Comparison of ENCODE assay signal across 18 mouse cellular contexts in the genomic region with DNA sequence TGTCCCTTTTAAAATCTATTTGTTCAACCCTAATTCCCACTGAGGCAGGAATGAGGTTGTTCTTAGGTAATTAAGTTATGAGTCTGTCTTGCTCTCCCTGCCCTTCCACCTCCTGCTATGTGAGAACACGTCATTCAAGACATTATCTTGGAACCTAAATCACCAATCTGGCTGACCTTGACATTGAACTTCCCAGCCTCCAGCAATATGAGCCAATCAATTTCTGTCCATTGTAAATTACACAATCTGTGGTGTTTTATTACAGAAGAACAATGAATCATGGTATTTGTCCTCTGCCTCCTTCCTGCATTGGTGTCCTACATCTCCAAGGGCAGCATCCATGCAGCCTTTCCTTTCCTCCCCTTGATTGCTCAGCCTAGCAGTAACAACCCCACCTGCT. TPM values are rescaled to one million over a fixed set of nuclear protein-coding genes. Genes with fewer than 3 reads are reported as not detected.
DNase-seq lines count a peak whose midpoint lies in the region; ATAC-seq and TF ChIP-seq lines count a peak whose summit lies in the region.
"Had no signal": no experiment of that assay in that cellular context is flagged by ENCODE, and none has a peak within 500 bp of the region (broad histone marks: within the 10 kb centered on the region; RNA-seq: fewer than 3 reads in every experiment).

No protein-coding gene starts in this region.

- H3K9me3 ChIP-seq in intestine, embryonic 15.5 days = no peaks in the 10 kb centered on the region
- H3K9me3 ChIP-seq in intestine, embryonic 16.5 days (ENCODE audit: control insufficient read depth, low read length) = no peaks in the 10 kb centered on the region
- H3K9me3 ChIP-seq: embryonic facial prominence, embryonic 10.5 days; forebrain, embryonic 10.5 days; heart, embryonic 13.5 days had no signal

- H3K9ac ChIP-seq in intestine, embryonic 15.5 days = no peak overlapping the region
- no peak overlapping the region for H3K9ac ChIP-seq in intestine, embryonic 16.5 days (ENCODE audit: low read depth, low read length)
- H3K9ac ChIP-seq: heart, embryonic 13.5 days; hindbrain, embryonic 14.5 days had no signal

- no peak overlapping the region for H3ac ChIP-seq in C2C12 (ENCODE audit: control insufficient read depth, insufficient read length, low read depth)

- ATAC-seq in intestine, embryonic 15.5 days = peak; percentile 49; the same call in 1 of the 2 replicates
- ATAC-seq in intestine, embryonic 16.5 days = no peak; the same call in 1 of the 2 replicates
- no peak for ATAC-seq in monocyte, adult 5-6 weeks (replicated peaks; ENCODE audit: insufficient number of reproducible peaks, low FRiP score, low TSS enrichment, poor library complexity, severe bottlenecking)
- ATAC-seq: forebrain, embryonic 14.5 days had no signal

- DNase-seq in adrenal gland, adult 2 months = peak; percentile 68
- no peak for DNase-seq in adrenal gland, postnatal 10 days
- no peak for DNase-seq in layer of hippocampus, postnatal 36 days
- DNase-seq: cerebellum, adult 2 months; cerebellum, postnatal 10 days; gastrocnemius, adult 2 months; gastrocnemius, postnatal 25 days; heart, postnatal 36 days; kidney, adult 18-20 months had no signal

- H3K27ac ChIP-seq in intestine, embryonic 15.5 days = no peak overlapping the region
- no peak overlapping the region for H3K27ac ChIP-seq in intestine, embryonic 16.5 days (ENCODE audit: low read length)
- H3K27ac ChIP-seq: embryonic facial prominence, embryonic 10.5 days; forebrain, embryonic 10.5 days; gastrocnemius, adult 2 months; heart, embryonic 13.5 days; hindbrain, embryonic 14.5 days had no signal

- H3K4me2 ChIP-seq in intestine, embryonic 15.5 days (replicated peaks) = no peak overlapping the region
- no peak overlapping the region for H3K4me2 ChIP-seq in intestine, embryonic 16.5 days (ENCODE audit: low read depth, low read length)
- H3K4me2 ChIP-seq: heart, embryonic 13.5 days; hindbrain, embryonic 14.5 days had no signal

- no peak overlapping the region for H3K4me3 ChIP-seq in intestine, embryonic 15.5 days (replicated peaks)
- no peak overlapping the region for H3K4me3 ChIP-seq in intestine, embryonic 16.5 days (ENCODE audit: low read length)
- no peak overlapping the region for H3K4me3 ChIP-seq in C2C12 (ENCODE audit: insufficient read depth, poor library complexity, severe bottlenecking)
- H3K4me3 ChIP-seq: embryonic facial prominence, embryonic 10.5 days; forebrain, embryonic 10.5 days; gastrocnemius, adult 2 months; heart, embryonic 13.5 days had no signal

- no peaks in the 10 kb centered on the region for H3K36me3 ChIP-seq in intestine, embryonic 15.5 days
- no peaks in the 10 kb centered on the region for H3K36me3 ChIP-seq in intestine, embryonic 16.5 days (ENCODE audit: control insufficient read depth, insufficient read depth, low read length)
- no peaks in the 10 kb centered on the region for H3K36me3 ChIP-seq in C2C12 (ENCODE audit: control insufficient read depth, insufficient read depth)
- H3K36me3 ChIP-seq: embryonic facial prominence, embryonic 10.5 days; forebrain, embryonic 10.5 days; heart, embryonic 13.5 days had no signal

- 0 out of 2 replicates have a peak, but pooled peaks cover 1% of the 10 kb centered on the region for H3K27me3 ChIP-seq in intestine, embryonic 15.5 days (replicated peaks)
- H3K27me3 ChIP-seq in intestine, embryonic 16.5 days (replicated peaks; ENCODE audit: control insufficient read depth, insufficient read depth, low read length) = no peaks in the 10 kb centered on the region
- H3K27me3 ChIP-seq in C2C12 (ENCODE audit: control insufficient read depth, insufficient read depth, insufficient read length) = no peaks in the 10 kb centered on the region
- H3K27me3 ChIP-seq: heart, embryonic 13.5 days had no signal

- no peaks in the 10 kb centered on the region for H3K79me2 ChIP-seq in C2C12 (ENCODE audit: control insufficient read depth, insufficient read depth)

- 28% methylated on average over 1 of the region's 1 CpGs for WGBS in intestine, embryonic 15.5 days
- 42% methylated on average over 1 of the region's 1 CpGs for WGBS in intestine, embryonic 16.5 days

- no peak for TF ChIP-seq CTCF in C2C12 (IDR thresholded peaks at IDR 0.05; ENCODE audit: control insufficient read depth, insufficient read depth, insufficient read length)

- H3K79me3 ChIP-seq in C2C12 (ENCODE audit: low read depth) = no peaks in the 10 kb centered on the region

- H3K4me1 ChIP-seq in intestine, embryonic 15.5 days (replicated peaks) = no peaks in the 10 kb centered on the region
- H3K4me1 ChIP-seq in intestine, embryonic 16.5 days (ENCODE audit: control insufficient read depth, insufficient read depth, low read length) = no peaks in the 10 kb centered on the region
- H3K4me1 ChIP-seq: embryonic facial prominence, embryonic 10.5 days had no signal

TF ChIP-seq in C2C12, 6 proteins besides CTCF, POLR2A, EP300 and RAD21:
- TF ChIP-seq CEBPB (IDR thresholded peaks at IDR 0.05; ENCODE audit: low read depth) (peak; percentile 43), MAX (IDR thresholded peaks at IDR 0.05) (no peak)
TF ChIP-seq in C2C12: peak in this region for 1.

RNA-seq across cellular contexts. Expression of a gene that starts 13.9 kb away (rescaled TPM):
- 100 to 1,000 TPM in 1 of 2 experiments, 10 to 100 TPM in 1; 50.1 to 133 TPM for total RNA-seq in adrenal gland, adult 2 months (2021)
- polyA plus RNA-seq in adrenal gland, adult 2 months (2012; rRNA removed) = 9.2 and 14.5 TPM in 2 replicates
- total RNA-seq in adrenal gland, postnatal 10 days (2021) = 10 to 100 TPM; 48.4 to 50.7 TPM
- polyA plus RNA-seq in intestine, embryonic 15.5 days (2015; fragmentation: Nextera tagmentation; extraction: Ambion mirVana) = 14.3 and 16.1 TPM in 2 replicates
- polyA plus RNA-seq in intestine, embryonic 16.5 days (2015; fragmentation: Nextera tagmentation; extraction: Ambion mirVana) = 11.1 and 11.7 TPM in 2 replicates
- 10.1 TPM for polyA plus RNA-seq in C2C12 (2012; fragmentation: generic; extraction: Trizol)
- total RNA-seq in layer of hippocampus, postnatal 36 days (2021) = 10 to 100 TPM; 28.1 to 28.7 TPM
- total RNA-seq in monocyte, adult 5-6 weeks (2017) = 46.7 to 57.4 TPM (median 49.3 TPM) in 3 replicates

RNA-seq across cellular contexts. Expression of a gene that starts 56.0 kb away (rescaled TPM):
- 10 to 100 TPM; 31.4 to 37.6 TPM for total RNA-seq in adrenal gland, adult 2 months (2021)
- polyA plus RNA-seq in adrenal gland, adult 2 months (2012; rRNA removed) = 0.79 and 0.91 TPM in 2 replicates
- 10 to 100 TPM; 29.5 to 34.8 TPM for total RNA-seq in adrenal gland, postnatal 10 days (2021)
- polyA plus RNA-seq in intestine, embryonic 15.5 days (2015; fragmentation: Nextera tagmentation; extraction: Ambion mirVana) = 32.5 and 39.5 TPM in 2 replicates
- polyA plus RNA-seq in intestine, embryonic 16.5 days (2015; fragmentation: Nextera tagmentation; extraction: Ambion mirVana) = 31.0 and 31.2 TPM in 2 replicates
- polyA plus RNA-seq in C2C12 (2012; fragmentation: generic; extraction: Trizol) = 3.6 TPM
- 100 to 1,000 TPM in 1 of 2 experiments, 10 to 100 TPM in 1; 98.6 to 104 TPM for total RNA-seq in layer of hippocampus, postnatal 36 days (2021)
- 14.7 to 19.0 TPM (median 16.0 TPM) in 3 replicates for total RNA-seq in monocyte, adult 5-6 weeks (2017)
